Mouse (Mus musculus): ENCODE data around the gene Zmiz1. TPM values are rescaled to one million over a fixed set of nuclear protein-coding genes. Genes with fewer than 3 reads are reported as not detected.

The Zmiz1 gene
- polyA plus RNA-seq, 1 experiment = 22.5 TPM

DNA sequence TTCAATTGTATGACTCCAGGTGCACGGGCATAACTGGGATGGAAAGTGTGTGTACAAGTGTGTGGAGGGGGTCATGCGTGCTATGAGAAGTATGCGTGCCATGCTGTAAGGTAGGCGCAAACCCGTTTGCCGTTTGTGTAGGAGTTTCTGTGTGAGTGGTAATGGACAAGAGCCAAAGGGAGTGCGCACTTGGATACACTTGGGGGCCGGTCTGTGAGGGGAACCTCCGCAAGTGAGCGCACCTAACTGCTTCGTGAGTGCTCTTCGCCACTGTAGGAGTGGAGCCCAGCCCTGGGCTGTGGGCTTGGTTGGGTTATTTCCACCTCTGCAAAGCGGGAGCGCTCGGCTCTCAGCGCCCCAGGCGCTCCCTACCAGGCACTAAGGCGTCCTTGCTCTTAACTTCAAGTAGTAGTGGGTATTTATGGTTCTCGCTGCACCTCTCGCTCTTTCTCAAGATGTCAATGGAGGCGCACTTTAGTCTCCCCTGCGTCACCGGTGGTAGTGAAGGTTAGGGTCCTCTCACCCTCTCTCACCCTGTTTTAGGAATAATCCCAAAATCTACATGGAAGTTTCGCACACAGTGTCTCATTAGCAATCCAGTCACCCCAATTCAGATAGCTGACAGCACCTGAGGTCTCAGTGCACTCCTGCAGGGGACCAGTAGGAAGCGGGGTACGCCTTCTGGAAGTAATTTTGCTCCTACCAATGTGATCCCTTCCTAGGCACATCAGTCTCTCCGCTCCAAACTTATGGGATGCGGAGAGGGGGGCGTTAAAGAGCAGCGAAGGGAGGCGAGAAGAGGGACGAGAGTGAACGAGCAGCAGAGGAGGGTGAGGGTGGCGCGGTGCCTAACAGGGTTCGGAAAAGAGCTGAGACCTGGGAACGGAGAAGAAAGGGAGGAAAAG, 622 bp upstream of the Zmiz1 start:
- H3K9ac ChIP-seq (ENCODE audit: low read depth, poor library complexity, severe bottlenecking) = peak overlapping the region; percentile 65; the same call in 1 of the 2 replicates
- peak overlapping the region; percentile 75 for H3K4me3 ChIP-seq (ENCODE audit: low read depth, low read length)
- peaks cover 6% of the 10 kb centered on the region for H3K27me3 ChIP-seq (ENCODE audit: control insufficient read depth, insufficient read depth, low read length, poor library complexity, severe bottlenecking)
- no peaks in the 10 kb centered on the region for H3K36me3 ChIP-seq (ENCODE audit: control insufficient read depth, insufficient read depth, low read length, poor library complexity, severe bottlenecking)
- H3K27ac ChIP-seq (ENCODE audit: insufficient read depth, low read length) = no peak overlapping the region
- TF ChIP-seq CTCF (IDR thresholded peaks at IDR 0.05; ENCODE audit: low read depth, low read length) = no peak
- no peak for TF ChIP-seq POLR2A (IDR thresholded peaks at IDR 0.05; ENCODE audit: insufficient read depth, low read length)
- no peak for TF ChIP-seq EP300 (IDR thresholded peaks at IDR 0.05; ENCODE audit: insufficient read depth, low read depth, low read length)
- no peaks in the 10 kb centered on the region for H3K4me1 ChIP-seq (ENCODE audit: control insufficient read depth, insufficient read depth, low read length)
- no peaks in the 10 kb centered on the region for H3K9me3 ChIP-seq (replicated peaks; ENCODE audit: control insufficient read depth, insufficient read depth, low read length, poor library complexity, severe bottlenecking)

- Histone ChIP-seq H3K27ac (ENCODE audit: insufficient read depth, low read length) (no peak overlapping the region), H3K36me3 (ENCODE audit: control insufficient read depth, insufficient read depth, low read length, poor library complexity, severe bottlenecking) (no peaks in the 10 kb centered on the region), H3K4me1 (ENCODE audit: control insufficient read depth, insufficient read depth, low read length) (no peaks in the 10 kb centered on the region), H3K4me3 (ENCODE audit: low read depth, low read length) (peak overlapping the region; percentile 62), H3K27me3 (ENCODE audit: control insufficient read depth, insufficient read depth, low read length, poor library complexity, severe bottlenecking) (peaks cover 6% of the 10 kb centered on the region), H3K9me3 (replicated peaks; ENCODE audit: control insufficient read depth, insufficient read depth, low read length, poor library complexity, severe bottlenecking) (no peaks in the 10 kb centered on the region), H3K9ac (ENCODE audit: low read depth, poor library complexity, severe bottlenecking) (peak overlapping the region; percentile 65)
- TF ChIP-seq CTCF (IDR thresholded peaks at IDR 0.05; ENCODE audit: low read depth, low read length) (no peak), EP300 (IDR thresholded peaks at IDR 0.05; ENCODE audit: insufficient read depth, low read depth, low read length) (no peak), POLR2A (IDR thresholded peaks at IDR 0.05; ENCODE audit: insufficient read depth, low read length) (no peak)
Measured at GRCm38 (mm10) chr14:25459394-25459997, 511 bp downstream of the Zmiz1 start.

DNA sequence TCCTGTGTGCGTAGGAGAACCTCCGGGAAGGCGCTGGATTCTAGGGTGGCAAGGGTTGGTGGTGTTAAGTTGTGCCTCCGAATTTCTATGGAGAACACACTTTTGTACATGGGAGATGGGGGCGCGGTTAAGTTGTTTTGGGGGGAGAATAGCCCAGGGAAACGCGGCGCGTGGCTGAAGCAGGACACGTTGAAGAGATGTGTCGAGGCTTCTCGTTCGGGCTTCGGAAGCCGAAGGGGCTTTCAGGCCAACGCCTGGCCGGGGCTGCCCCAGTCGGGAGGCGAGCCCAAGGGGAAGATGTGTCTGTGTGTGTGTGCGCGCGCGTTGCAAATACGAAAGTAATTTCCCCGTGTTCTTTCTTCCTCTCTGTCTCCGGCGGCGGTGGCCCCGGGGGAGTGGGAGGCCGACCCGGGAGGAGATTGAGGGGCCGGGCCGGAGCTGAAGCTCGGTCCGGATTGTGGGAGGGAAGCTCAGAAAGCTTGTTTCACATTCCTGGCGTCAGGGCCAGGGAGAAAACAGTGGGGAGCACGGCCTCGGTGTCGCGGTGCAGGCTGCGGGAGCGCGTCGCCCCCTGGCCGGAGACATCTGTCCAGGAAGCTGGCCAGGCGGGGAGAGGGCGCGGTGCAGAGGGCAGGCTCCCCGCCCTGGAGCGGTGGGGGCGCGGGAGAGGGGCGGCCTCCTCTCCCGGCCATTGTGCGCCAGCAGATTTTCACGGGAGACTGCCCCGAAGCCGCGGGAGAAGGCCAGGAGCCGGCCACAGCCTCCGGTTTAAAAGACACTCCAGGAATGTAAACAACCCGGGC, 1.2 kb downstream of the Zmiz1 start:
- no peaks in the 10 kb centered on the region for H3K36me3 ChIP-seq (ENCODE audit: control insufficient read depth, insufficient read depth, low read length, poor library complexity, severe bottlenecking)
- H3K27ac ChIP-seq (ENCODE audit: insufficient read depth, low read length) = no peak overlapping the region
- no peak for TF ChIP-seq CTCF (IDR thresholded peaks at IDR 0.05; ENCODE audit: low read depth, low read length)
- TF ChIP-seq POLR2A (IDR thresholded peaks at IDR 0.05; ENCODE audit: insufficient read depth, low read length) = no peak
- no peak for TF ChIP-seq EP300 (IDR thresholded peaks at IDR 0.05; ENCODE audit: insufficient read depth, low read depth, low read length)
- H3K27me3 ChIP-seq (ENCODE audit: control insufficient read depth, insufficient read depth, low read length, poor library complexity, severe bottlenecking) = peaks cover 6% of the 10 kb centered on the region
- H3K9me3 ChIP-seq (replicated peaks; ENCODE audit: control insufficient read depth, insufficient read depth, low read length, poor library complexity, severe bottlenecking) = no peaks in the 10 kb centered on the region
- no peaks in the 10 kb centered on the region for H3K4me1 ChIP-seq (ENCODE audit: control insufficient read depth, insufficient read depth, low read length)
- peak overlapping the region; percentile 65 for H3K9ac ChIP-seq (ENCODE audit: low read depth, poor library complexity, severe bottlenecking)
- H3K4me3 ChIP-seq (ENCODE audit: low read depth, low read length) = peak overlapping the region; percentile 62

GRCm38 (mm10) chr14:25460801-25461675, 2.1 kb downstream of the Zmiz1 start:
- Histone ChIP-seq H3K4me1 (ENCODE audit: control insufficient read depth, insufficient read depth, low read length) (no peaks in the 10 kb centered on the region), H3K27me3 (ENCODE audit: control insufficient read depth, insufficient read depth, low read length, poor library complexity, severe bottlenecking) (peaks cover 6% of the 10 kb centered on the region), H3K9me3 (replicated peaks; ENCODE audit: control insufficient read depth, insufficient read depth, low read length, poor library complexity, severe bottlenecking) (no peaks in the 10 kb centered on the region), H3K9ac (ENCODE audit: low read depth, poor library complexity, severe bottlenecking) (peak overlapping the region; percentile 65), H3K36me3 (ENCODE audit: control insufficient read depth, insufficient read depth, low read length, poor library complexity, severe bottlenecking) (no peaks in the 10 kb centered on the region), H3K27ac (ENCODE audit: insufficient read depth, low read length) (no peak overlapping the region), H3K4me3 (ENCODE audit: low read depth, low read length) (peak overlapping the region; percentile 62)
- no peak for TF ChIP-seq EP300 (IDR thresholded peaks at IDR 0.05; ENCODE audit: insufficient read depth, low read depth, low read length)
- TF ChIP-seq CTCF (IDR thresholded peaks at IDR 0.05; ENCODE audit: low read depth, low read length) = no peak
- no peak for TF ChIP-seq POLR2A (IDR thresholded peaks at IDR 0.05; ENCODE audit: insufficient read depth, low read length)

- Histone ChIP-seq H3K4me3 (ENCODE audit: low read depth, low read length) (0 out of 2 replicates have a peak overlapping the region, but pooled peaks have one; percentile 62), H3K9me3 (replicated peaks; ENCODE audit: control insufficient read depth, insufficient read depth, low read length, poor library complexity, severe bottlenecking) (no peaks in the 10 kb centered on the region), H3K27ac (ENCODE audit: insufficient read depth, low read length) (no peak overlapping the region), H3K36me3 (ENCODE audit: control insufficient read depth, insufficient read depth, low read length, poor library complexity, severe bottlenecking) (no peaks in the 10 kb centered on the region), H3K27me3 (ENCODE audit: control insufficient read depth, insufficient read depth, low read length, poor library complexity, severe bottlenecking) (peaks cover 6% of the 10 kb centered on the region), H3K4me1 (ENCODE audit: control insufficient read depth, insufficient read depth, low read length) (no peaks in the 10 kb centered on the region), H3K9ac (ENCODE audit: low read depth, poor library complexity, severe bottlenecking) (no peak overlapping the region)
- TF ChIP-seq EP300 (IDR thresholded peaks at IDR 0.05; ENCODE audit: insufficient read depth, low read depth, low read length) (no peak), POLR2A (IDR thresholded peaks at IDR 0.05; ENCODE audit: insufficient read depth, low read length) (no peak), CTCF (IDR thresholded peaks at IDR 0.05; ENCODE audit: low read depth, low read length) (no peak)
Measured at GRCm38 (mm10) chr14:25461676-25462385, 2.8 kb downstream of the Zmiz1 start.
